Mouse (Mus musculus): ENCODE measurements around the gene Pawr.

- TF ChIP-seq CTCF (IDR thresholded peaks at IDR 0.05; ENCODE audit: low read depth, low read length) (no peak), EP300 (IDR thresholded peaks at IDR 0.05; ENCODE audit: insufficient read depth, low read depth, low read length) (no peak), POLR2A (IDR thresholded peaks at IDR 0.05; ENCODE audit: insufficient read depth, low read length) (no peak)
Measured at GRCm38 (mm10) chr10:108339118-108339517, 7.2 kb downstream of the Pawr start.

Measured in ES-Bruce4 (cell line).